Mouse (Mus musculus) layer of hippocampus, adult 11-12 months (tissue): ENCODE results near the gene C1qa.

Source experiments
- DNase-seq: peaks from one replicate; pipeline ENCODE4 v3.0.0; 2022; ENCODE audit warnings: low spot score

C1qa gene

DNA sequence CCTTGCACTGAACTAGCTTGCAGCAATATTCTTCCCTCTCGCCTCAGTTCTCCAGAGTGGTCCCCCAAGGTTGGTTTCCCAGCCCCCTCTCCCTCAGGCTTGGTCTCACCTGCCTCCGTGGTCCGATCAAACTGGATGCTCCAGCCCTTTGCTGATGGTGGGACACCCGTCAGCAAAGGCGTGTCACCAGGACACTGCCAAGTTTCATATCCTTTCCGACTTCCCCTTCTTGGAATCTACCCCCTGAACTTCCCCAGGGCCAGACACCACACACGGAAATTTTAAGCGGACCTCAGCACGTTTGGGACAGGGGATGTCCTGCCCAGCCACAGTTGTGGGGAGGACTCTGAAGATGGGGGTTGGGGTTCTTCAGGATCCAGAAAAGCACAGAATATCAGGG, at the start of gene C1qa:
Gene C1qa (minus strand): TSS at position 167 of the 400 bp plus-strand sequence.
- peak; percentile 33 for DNase-seq

GRCm38 (mm10) chr4:136945397-136945796, 46.8 kb upstream of the C1qa start:
- DNase-seq, result no peak

- no peak for DNase-seq
Observed at GRCm38 (mm10) chr4:136944558-136945350, 46.2 kb upstream of the C1qa start.

- no peak for DNase-seq
Observed at GRCm38 (mm10) chr4:136943175-136943574, 44.6 kb upstream of the C1qa start.

- DNase-seq, result no peak
Observed at GRCm38 (mm10) chr4:136942761-136943160, 44.2 kb upstream of the C1qa start.

DNA sequence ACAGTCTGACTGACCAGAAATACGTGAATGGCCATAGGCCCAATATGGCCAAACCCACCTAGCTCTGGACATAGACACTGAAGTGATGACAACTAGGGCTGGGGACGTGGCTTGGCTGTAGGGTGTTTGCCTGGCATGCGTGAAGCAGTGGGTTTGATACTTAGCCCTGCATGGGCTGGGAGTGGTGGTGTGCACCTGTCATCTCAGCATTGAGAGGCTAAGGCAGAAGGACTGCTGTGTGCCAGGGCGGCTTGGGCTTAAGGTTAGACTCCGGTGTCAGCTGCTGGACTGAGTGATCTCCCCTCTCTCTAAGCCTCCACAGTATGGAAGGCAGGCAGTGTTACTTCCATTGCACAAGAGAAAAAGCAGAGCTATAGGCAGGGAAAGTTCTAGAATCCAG, 39.3 kb upstream of the C1qa start:
- DNase-seq, result no peak

GRCm38 (mm10) chr4:136937344-136937743, 38.7 kb upstream of the C1qa start:
- DNase-seq, result no peak

- no peak for DNase-seq
Observed at GRCm38 (mm10) chr4:136934746-136935613, 36.4 kb upstream of the C1qa start.

GRCm38 (mm10) chr4:136930474-136930873, 31.9 kb upstream of the C1qa start:
- no peak for DNase-seq

DNA sequence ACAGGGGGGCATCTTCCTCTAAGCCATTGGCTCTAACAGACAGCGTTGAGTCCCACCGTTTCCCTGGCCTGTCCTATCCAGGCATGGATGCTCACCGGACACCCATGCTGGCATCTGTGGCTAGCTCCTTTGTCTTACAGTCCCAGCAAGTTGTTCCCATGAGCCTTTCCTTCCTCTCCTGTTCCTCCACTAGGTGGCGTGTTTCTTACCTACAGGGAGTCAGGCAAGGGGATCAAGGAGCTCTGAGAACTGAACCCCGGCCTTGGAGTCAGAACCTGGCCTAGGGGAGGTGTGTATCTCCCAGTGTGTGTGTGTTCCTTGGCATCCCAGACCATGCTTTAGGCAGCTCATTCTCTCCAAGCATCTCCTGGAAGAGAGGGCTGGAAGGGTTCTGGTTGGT, 30.3 kb upstream of the C1qa start:
- peak; percentile 27 for DNase-seq

- no peak for DNase-seq
Observed at GRCm38 (mm10) chr4:136925804-136926203, 27.2 kb upstream of the C1qa start.

DNA sequence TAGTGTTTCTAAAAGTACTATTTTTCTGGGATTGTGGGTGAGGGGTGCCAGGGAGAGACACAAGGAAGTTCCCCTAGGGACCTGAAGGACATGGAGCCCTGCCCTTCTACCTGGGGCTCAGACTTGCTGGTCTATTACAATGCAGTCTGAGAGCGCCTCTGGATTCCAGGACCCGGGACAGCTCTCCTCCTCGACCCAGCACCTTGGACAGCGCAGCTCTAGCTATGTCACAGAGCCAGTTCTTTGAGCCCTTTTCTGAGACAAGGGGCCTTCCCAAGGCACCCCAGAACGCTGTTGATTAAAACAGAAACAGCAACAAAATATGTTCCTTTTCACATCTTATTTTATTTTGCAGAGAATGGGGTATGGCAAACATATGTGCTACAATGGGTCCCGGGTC, 25.9 kb upstream of the C1qa start:
- peak; percentile 24 for DNase-seq

DNA sequence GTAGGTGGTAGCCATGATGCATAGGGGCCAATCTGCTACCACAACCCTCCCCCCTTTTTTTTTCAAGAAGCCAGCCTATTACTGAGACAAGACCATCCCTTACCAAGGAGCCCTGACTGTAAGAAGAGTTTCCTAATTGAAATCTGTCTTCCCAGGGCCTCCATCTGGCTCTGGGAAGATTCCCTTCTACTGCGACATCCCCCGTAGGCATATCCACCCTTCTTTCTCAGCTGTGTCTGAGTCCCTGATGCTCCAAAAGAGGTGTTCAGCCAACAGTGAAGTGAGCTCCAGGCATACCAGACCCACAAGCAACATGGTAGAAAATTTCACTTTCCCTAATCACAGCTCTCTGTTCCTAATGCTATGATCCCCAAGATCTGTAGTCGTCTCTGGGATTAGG, 20.9 kb upstream of the C1qa start:
- DNase-seq, result peak; percentile 24

DNA sequence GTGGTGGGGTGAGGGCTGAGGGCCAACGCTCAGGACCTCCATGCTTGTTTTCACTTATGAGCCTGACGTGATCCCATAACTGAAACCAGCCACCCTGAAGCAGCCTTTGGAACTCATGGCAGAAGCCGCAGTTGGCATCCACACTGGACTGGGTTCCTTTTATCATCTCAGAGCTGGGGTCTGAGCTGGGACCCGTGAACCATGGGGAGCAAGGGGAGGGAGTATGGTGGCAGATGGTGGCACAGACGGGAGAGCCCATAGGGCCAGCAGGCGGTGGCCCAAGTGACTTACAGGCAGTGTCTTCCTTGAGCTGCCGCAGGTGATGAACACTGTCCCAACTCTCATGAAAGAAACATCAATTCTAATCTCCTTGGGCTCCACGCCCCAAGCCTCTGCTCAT, 20.2 kb upstream of the C1qa start:
- no peak for DNase-seq

DNA sequence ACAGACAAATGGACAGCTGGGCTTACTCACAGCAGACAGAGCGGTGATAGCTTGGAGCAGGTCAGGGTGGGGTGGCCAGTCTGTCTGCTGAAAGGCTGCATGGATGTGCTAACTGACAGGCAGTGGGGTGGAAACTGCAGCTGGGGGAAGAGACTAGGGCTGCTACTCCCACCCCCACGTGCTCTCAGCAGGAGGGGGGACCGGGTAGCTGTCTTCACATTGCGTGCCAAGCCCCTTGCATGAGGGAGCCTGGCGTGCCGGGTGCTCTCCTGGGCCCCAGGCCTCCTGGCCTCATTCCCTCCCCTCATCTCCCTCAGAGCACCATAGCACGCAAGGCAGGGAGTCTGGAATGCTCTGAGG, 18.5 kb upstream of the C1qa start:
- no peak for DNase-seq

- DNase-seq, result no peak
Observed at GRCm38 (mm10) chr4:136916359-136917164, 18.0 kb upstream of the C1qa start.

DNA sequence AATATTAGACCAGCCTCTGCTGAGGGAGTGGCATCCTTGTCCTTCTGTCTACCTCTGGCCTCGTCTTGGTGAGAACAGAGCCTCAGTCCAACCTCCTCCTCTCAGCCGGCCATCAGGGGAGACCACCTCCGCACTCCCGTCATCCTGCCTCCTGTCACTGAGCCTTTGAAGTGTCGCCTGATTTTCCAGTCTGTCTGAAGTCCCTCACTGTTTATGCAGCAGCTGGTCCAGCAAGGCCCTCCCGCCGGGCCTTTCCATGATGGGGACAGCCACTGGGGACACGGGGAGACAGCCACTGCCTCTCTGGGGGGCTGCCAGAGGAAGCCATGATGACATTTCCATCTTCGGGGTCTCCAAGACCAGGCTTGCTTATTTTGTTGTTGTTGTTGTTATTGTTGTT, 14.2 kb upstream of the C1qa start:
- DNase-seq, result no peak

GRCm38 (mm10) chr4:136911804-136912203, 13.2 kb upstream of the C1qa start:
- peak; percentile 32 for DNase-seq

DNA sequence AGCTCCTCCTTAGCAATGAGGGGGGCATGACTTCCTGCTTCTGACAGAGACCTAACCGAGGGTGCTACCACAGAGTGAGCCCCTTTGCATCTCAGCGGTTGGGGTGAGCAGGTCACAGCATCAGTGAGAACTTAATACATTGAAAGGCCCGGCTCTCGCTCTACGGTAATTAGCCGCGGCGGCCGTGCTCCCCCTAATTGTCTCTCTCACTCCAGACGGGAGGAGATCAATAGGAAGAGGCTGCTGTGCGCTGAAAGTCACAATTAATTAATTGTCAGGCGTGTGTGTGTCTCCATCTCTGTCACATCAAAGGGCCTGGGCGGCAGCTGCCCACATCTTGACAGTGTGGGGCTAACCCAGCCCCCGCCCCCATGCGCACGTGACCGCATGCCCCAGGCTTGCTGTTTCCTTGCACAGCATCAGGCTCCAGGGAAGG, 12.6 kb upstream of the C1qa start:
- no peak for DNase-seq

GRCm38 (mm10) chr4:136907809-136908208, 9.2 kb upstream of the C1qa start:
- DNase-seq, result no peak

- no peak for DNase-seq
Observed at GRCm38 (mm10) chr4:136907033-136907432, 8.4 kb upstream of the C1qa start.

DNA sequence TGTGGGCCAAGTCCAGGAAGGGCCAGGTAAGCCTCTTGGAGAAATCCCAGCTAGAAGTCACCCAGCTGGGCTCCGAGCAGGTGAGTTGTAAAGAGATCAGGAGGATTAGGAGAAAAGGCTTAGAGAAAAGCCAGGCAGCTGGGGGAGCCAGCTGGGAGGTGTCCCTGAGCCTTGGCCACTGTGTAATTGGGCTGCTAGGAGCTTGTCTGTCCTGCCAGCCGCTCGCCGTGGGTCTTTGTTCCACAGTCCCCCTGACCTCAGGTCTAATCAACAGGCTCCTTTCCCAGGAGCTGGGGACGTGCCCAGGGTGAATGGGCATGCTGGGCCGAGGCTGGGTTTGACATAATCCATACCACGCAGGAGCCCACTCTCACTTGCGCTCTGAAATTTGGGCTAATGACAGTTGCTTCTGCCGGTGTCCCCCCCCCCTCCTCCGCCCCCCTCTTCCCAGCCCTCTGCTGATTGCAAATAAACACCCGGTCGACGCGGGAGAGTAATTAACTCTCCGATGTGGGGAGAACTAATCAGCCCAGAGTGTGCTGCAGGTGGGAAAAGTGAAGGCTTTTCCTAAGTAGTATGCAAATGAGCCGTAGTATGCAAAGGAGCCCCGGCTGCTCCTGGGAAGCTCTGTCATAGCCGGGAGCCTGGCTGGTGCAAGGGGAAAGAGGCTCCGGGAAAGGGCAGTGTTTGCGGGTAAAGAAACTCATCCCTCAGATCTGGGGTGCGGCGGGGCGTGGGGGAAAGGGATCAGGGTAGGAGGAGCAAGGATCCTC, 6.3 kb upstream of the C1qa start:
- DNase-seq, result no peak
